ENCODE assay signal across 8 mouse cellular contexts in genomic region chr6:51076861-51077768, GRCm38 (mm10).
DNase-seq lines count a peak whose midpoint lies in the region; ATAC-seq and TF ChIP-seq lines count a peak whose summit lies in the region.

No protein-coding gene starts in this region.

- peak; percentile 16 for DNase-seq in CD4-positive, CD25-positive, alpha-beta regulatory T cell, adult 2 months (ENCODE audit: low read depth, low spot score)
- no peak for DNase-seq in adipocyte (ENCODE audit: low spot score)
- no peak for DNase-seq in right cerebral cortex, adult 2 months (ENCODE audit: low spot score in 2 of 2)
- no peak for DNase-seq in adrenal gland, adult (ENCODE audit: inconsistent age in 2 of 2, low spot score in 1 of 2)

- TF ChIP-seq EP300 in ES-Bruce4 (IDR thresholded peaks at IDR 0.05; ENCODE audit: insufficient read depth, low read depth, low read length): peak; percentile 81; the same call in 1 of the 2 replicates

- H3K4me2 ChIP-seq in forebrain, embryonic 13.5 days: peak overlapping the region; percentile 18; the same call in 1 of the 2 replicates
- H3K4me2 ChIP-seq in lung, embryonic 16.5 days (ENCODE audit: low read depth, low read length): no peak overlapping the region

- no peak overlapping the region for H3K9ac ChIP-seq in ES-Bruce4 (ENCODE audit: low read depth, poor library complexity, severe bottlenecking)
- 0 out of 2 replicates have a peak overlapping the region, but pooled peaks have one; percentile 16 for H3K9ac ChIP-seq in forebrain, embryonic 13.5 days
- H3K9ac ChIP-seq in lung, embryonic 16.5 days (ENCODE audit: low read length): peak overlapping the region; percentile 11; the same call in 1 of the 2 replicates

- H3K9me3 ChIP-seq in ES-Bruce4 (replicated peaks; ENCODE audit: control insufficient read depth, insufficient read depth, low read length, poor library complexity, severe bottlenecking): no peaks in the 10 kb centered on the region; the same call in 1 of the 2 replicates
- H3K9me3 ChIP-seq in forebrain, embryonic 13.5 days (replicated peaks): no peaks in the 10 kb centered on the region
- no peaks in the 10 kb centered on the region for H3K9me3 ChIP-seq in lung, embryonic 16.5 days (ENCODE audit: control insufficient read depth, low read length)

- H3K4me3 ChIP-seq in ES-Bruce4 (ENCODE audit: low read depth, low read length): no peak overlapping the region
- no peak overlapping the region for H3K4me3 ChIP-seq in forebrain, embryonic 13.5 days
- no peak overlapping the region for H3K4me3 ChIP-seq in lung, embryonic 16.5 days (ENCODE audit: low read length)

- 17% methylated on average over 21 of the region's 21 CpGs for WGBS in forebrain, embryonic 13.5 days
- WGBS in lung, embryonic 16.5 days: 66% methylated on average over 21 of the region's 21 CpGs

- no peak for ATAC-seq in CD4-positive, CD25-positive, alpha-beta regulatory T cell, adult 4 months
- peak; percentile 92 for ATAC-seq in forebrain, embryonic 13.5 days
- peak; percentile 91 for ATAC-seq in lung, embryonic 16.5 days (ENCODE audit: low read depth)

- H3K27ac ChIP-seq in ES-Bruce4 (ENCODE audit: insufficient read depth, low read length): no peak overlapping the region
- peak overlapping the region; percentile 91 for H3K27ac ChIP-seq in forebrain, embryonic 13.5 days
- peak overlapping the region; percentile 88 for H3K27ac ChIP-seq in lung, embryonic 16.5 days (ENCODE audit: low read length)

- H3K4me1 ChIP-seq in ES-Bruce4 (ENCODE audit: control insufficient read depth, insufficient read depth, low read length): no peaks in the 10 kb centered on the region
- H3K4me1 ChIP-seq in forebrain, embryonic 13.5 days: peaks cover 47% of the 10 kb centered on the region
- peaks cover 28% of the 10 kb centered on the region for H3K4me1 ChIP-seq in lung, embryonic 16.5 days (replicated peaks; ENCODE audit: control insufficient read depth, insufficient read depth, low read length)

- no peak for TF ChIP-seq CTCF in ES-Bruce4 (IDR thresholded peaks at IDR 0.05; ENCODE audit: low read depth, low read length)

- no peak for TF ChIP-seq POLR2A in ES-Bruce4 (IDR thresholded peaks at IDR 0.05; ENCODE audit: insufficient read depth, low read length)

- H3K27me3 ChIP-seq in ES-Bruce4 (ENCODE audit: control insufficient read depth, insufficient read depth, low read length, poor library complexity, severe bottlenecking): no peaks in the 10 kb centered on the region
- H3K27me3 ChIP-seq in forebrain, embryonic 13.5 days: no peaks in the 10 kb centered on the region
- no peaks in the 10 kb centered on the region for H3K27me3 ChIP-seq in lung, embryonic 16.5 days (ENCODE audit: control insufficient read depth, insufficient read depth, low read depth, low read length)

- no peaks in the 10 kb centered on the region for H3K36me3 ChIP-seq in ES-Bruce4 (ENCODE audit: control insufficient read depth, insufficient read depth, low read length, poor library complexity, severe bottlenecking)
- H3K36me3 ChIP-seq in forebrain, embryonic 13.5 days (ENCODE audit: poor library complexity, severe bottlenecking): no peaks in the 10 kb centered on the region
- no peaks in the 10 kb centered on the region for H3K36me3 ChIP-seq in lung, embryonic 16.5 days (ENCODE audit: control insufficient read depth, insufficient read depth, low read length)
